Mouse (Mus musculus) spleen, postnatal 4 days (tissue): ENCODE data around the gene Frrs1.
A peak's percentile ranks its signal among the peaks of the same experiment; 100 is the strongest.

ENCODE experiments used
- DNase-seq, 2 experiments: peaks; one replicate each; pipeline ENCODE4 v3.0.0; 2022; ENCODE audit warnings: low spot score in 2 of 2

Frrs1 gene

GRCm38 (mm10) chr3:116848099-116848498, 11.2 kb upstream of the Frrs1 start:
- DNase-seq = no peak

- DNase-seq = no peak
Measured at GRCm38 (mm10) chr3:116848936-116849335, 10.3 kb upstream of the Frrs1 start.

- no peak for DNase-seq
Measured at GRCm38 (mm10) chr3:116850376-116850775, 8.9 kb upstream of the Frrs1 start.

- DNase-seq = no peak
Measured at GRCm38 (mm10) chr3:116852421-116852820, 6.8 kb upstream of the Frrs1 start.

- DNase-seq = no peak
Measured at GRCm38 (mm10) chr3:116857611-116858010, 1.7 kb upstream of the Frrs1 start.

- no peak for DNase-seq
Measured at GRCm38 (mm10) chr3:116859752-116860151, 488 bp downstream of the Frrs1 start.

GRCm38 (mm10) chr3:116860333-116861222, 1.3 kb downstream of the Frrs1 start:
- DNase-seq = no peak

- no peak for DNase-seq
Measured at GRCm38 (mm10) chr3:116861223-116861539, 1.9 kb downstream of the Frrs1 start.

GRCm38 (mm10) chr3:116861540-116862067, 2.3 kb downstream of the Frrs1 start:
- peak; percentile 63 to 85 for DNase-seq

GRCm38 (mm10) chr3:116862621-116863020, 3.4 kb downstream of the Frrs1 start:
- DNase-seq = no peak

GRCm38 (mm10) chr3:116864421-116864820, 5.2 kb downstream of the Frrs1 start:
- DNase-seq = no peak

GRCm38 (mm10) chr3:116865199-116865636, 6.0 kb downstream of the Frrs1 start:
- no peak for DNase-seq

GRCm38 (mm10) chr3:116870372-116870771, 11.1 kb downstream of the Frrs1 start:
- DNase-seq = no peak

- DNase-seq = no peak
Measured at GRCm38 (mm10) chr3:116882221-116882960, 23.1 kb downstream of the Frrs1 start.

GRCm38 (mm10) chr3:116884941-116885340, 25.7 kb downstream of the Frrs1 start:
- no peak for DNase-seq

GRCm38 (mm10) chr3:116889358-116889757, 30.1 kb downstream of the Frrs1 start:
- DNase-seq = no peak

GRCm38 (mm10) chr3:116890576-116890975, 31.3 kb downstream of the Frrs1 start:
- DNase-seq = no peak

GRCm38 (mm10) chr3:116891436-116892205, 32.4 kb downstream of the Frrs1 start:
- DNase-seq = no peak

GRCm38 (mm10) chr3:116892206-116892563, 32.9 kb downstream of the Frrs1 start:
- no peak for DNase-seq

GRCm38 (mm10) chr3:116892872-116893271, 33.6 kb downstream of the Frrs1 start:
- DNase-seq = no peak

- no peak for DNase-seq
Measured at GRCm38 (mm10) chr3:116904158-116904557, 44.9 kb downstream of the Frrs1 start.

GRCm38 (mm10) chr3:116905898-116906297, 46.6 kb downstream of the Frrs1 start:
- DNase-seq = no peak
